Mouse (Mus musculus): ENCODE measurements around the gene Dglucy. TPM values are rescaled to one million over a fixed set of nuclear protein-coding genes. Genes with fewer than 3 reads are reported as not detected.

Dglucy gene
- polyA plus RNA-seq, 1 experiment from 2014 or later: 2.8 TPM

DNA sequence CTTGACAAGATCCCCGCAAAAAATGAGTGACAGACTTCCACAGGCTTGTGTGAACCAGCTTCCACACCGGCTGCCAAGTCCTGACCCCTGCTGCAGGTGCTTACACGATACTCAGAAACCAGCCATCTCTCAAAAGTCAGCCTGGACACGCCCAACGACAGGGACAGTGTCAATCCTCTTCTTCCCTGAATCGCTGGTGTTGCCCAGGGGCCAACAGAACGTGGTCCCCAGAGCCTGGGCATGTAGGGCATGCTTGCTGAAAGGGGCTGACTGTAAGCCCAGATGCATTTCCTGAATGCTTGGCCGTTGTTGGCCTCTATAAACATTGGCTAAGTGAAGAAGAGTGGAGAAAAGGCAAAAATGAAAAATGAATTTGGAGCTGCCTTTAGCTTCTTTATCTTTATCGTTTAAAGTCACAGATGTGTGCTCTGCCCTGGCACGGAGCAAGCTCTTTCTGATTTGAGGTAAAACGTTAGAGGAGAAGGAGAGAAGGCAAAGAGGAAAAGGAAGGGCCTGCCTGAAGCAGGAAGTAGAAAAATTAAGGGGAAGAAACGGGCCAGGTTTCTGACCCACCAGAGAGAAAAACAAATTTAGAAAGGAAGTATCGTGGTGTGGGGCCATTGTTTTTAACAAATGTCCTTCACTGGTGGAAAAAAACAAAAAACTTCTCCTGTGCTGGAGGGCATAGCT lies 14.4 kb upstream of the Dglucy start:
- DNase-seq (ENCODE audit: low spot score) (no peak), ATAC-seq (ENCODE audit: low FRiP score, low TSS enrichment) (no peak)
- no peak overlapping the region for H3K4me3 ChIP-seq (ENCODE audit: low read depth, low read length)
- no peak overlapping the region for H3K4me2 ChIP-seq (replicated peaks; ENCODE audit: low read depth)
- H3K9ac ChIP-seq (ENCODE audit: low read length): no peak overlapping the region
- TF ChIP-seq CTCF (IDR thresholded peaks at IDR 0.05; ENCODE audit: low read depth) (no peak), EP300 (optimal IDR thresholded peaks at IDR 0.05) (no peak)
- no peaks in the 10 kb centered on the region for H3K4me1 ChIP-seq (replicated peaks; ENCODE audit: control insufficient read depth, insufficient read depth)
- no peak overlapping the region for H3K27ac ChIP-seq (replicated peaks)
- H3K36me3 ChIP-seq (ENCODE audit: control insufficient read depth, insufficient read depth, low read length): no peaks in the 10 kb centered on the region
- 34% methylated on average over 13 of the region's 13 CpGs for WGBS
- no peaks in the 10 kb centered on the region for H3K27me3 ChIP-seq (ENCODE audit: control insufficient read depth, insufficient read depth, low read length)
- no peaks in the 10 kb centered on the region for H3K9me3 ChIP-seq (ENCODE audit: control insufficient read depth, low read length)

DNA sequence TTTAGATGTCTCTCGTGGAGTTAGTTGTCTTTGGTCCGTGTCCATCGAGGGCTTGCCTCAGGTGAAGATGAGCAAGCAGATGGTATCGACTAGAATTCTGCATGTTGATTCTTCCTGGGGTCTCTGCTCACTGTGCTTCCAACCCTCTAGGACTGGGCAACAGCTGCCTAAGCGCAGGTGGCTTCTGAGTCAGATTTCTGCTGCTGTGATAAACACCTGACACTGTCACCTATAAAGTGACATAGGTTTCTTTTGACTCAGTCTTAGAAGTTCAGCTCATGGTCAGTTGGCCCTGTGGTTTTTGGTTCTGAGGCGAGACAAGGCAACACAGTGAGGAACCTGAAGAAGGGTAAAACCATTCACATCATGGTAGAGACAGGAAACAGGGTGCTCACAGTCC lies 9.0 kb upstream of the Dglucy start:
- no peak for TF ChIP-seq EP300 (optimal IDR thresholded peaks at IDR 0.05)
- no peak for TF ChIP-seq CTCF (IDR thresholded peaks at IDR 0.05; ENCODE audit: low read depth)
- Histone ChIP-seq H3K4me2 (replicated peaks; ENCODE audit: low read depth) (no peak overlapping the region), H3K9me3 (ENCODE audit: control insufficient read depth, low read length) (no peaks in the 10 kb centered on the region), H3K36me3 (ENCODE audit: control insufficient read depth, insufficient read depth, low read length) (no peaks in the 10 kb centered on the region), H3K4me1 (replicated peaks; ENCODE audit: control insufficient read depth, insufficient read depth) (no peaks in the 10 kb centered on the region), H3K9ac (ENCODE audit: low read length) (no peak overlapping the region), H3K27ac (replicated peaks) (no peak overlapping the region), H3K27me3 (ENCODE audit: control insufficient read depth, insufficient read depth, low read length) (no peaks in the 10 kb centered on the region), H3K4me3 (ENCODE audit: low read depth, low read length) (no peak overlapping the region)
- DNase-seq (ENCODE audit: low spot score) (no peak), ATAC-seq (ENCODE audit: low FRiP score, low TSS enrichment) (no peak)
- WGBS: 91% methylated on average over 6 of the region's 6 CpGs

DNA sequence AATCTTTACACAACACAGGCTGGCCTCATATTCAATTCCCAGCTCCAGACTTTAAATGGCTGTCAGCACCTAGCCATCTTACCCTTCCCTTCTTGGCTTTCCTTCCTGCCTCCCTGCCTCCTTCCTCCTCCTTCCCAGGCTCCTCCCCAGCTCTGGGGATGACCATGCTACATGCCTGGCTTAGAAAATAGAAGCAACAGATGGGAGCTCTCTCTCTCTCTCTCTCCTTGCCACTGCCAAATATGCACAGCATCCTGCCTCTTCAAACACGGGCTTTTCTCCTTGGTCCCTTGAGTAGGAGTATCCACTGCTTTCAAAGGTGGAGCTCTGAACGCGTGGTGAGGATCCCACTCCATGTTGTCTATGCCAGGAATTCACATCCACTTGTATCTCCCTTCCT lies 8.1 kb upstream of the Dglucy start:
- Histone ChIP-seq H3K36me3 (ENCODE audit: control insufficient read depth, insufficient read depth, low read length) (no peaks in the 10 kb centered on the region), H3K4me1 (replicated peaks; ENCODE audit: control insufficient read depth, insufficient read depth) (no peaks in the 10 kb centered on the region), H3K27me3 (ENCODE audit: control insufficient read depth, insufficient read depth, low read length) (no peaks in the 10 kb centered on the region), H3K4me2 (replicated peaks; ENCODE audit: low read depth) (no peak overlapping the region), H3K27ac (replicated peaks) (no peak overlapping the region), H3K9ac (ENCODE audit: low read length) (no peak overlapping the region), H3K9me3 (ENCODE audit: control insufficient read depth, low read length) (no peaks in the 10 kb centered on the region), H3K4me3 (ENCODE audit: low read depth, low read length) (no peak overlapping the region)
- ATAC-seq (ENCODE audit: low FRiP score, low TSS enrichment): no peak
- TF ChIP-seq EP300 (optimal IDR thresholded peaks at IDR 0.05) (no peak), CTCF (IDR thresholded peaks at IDR 0.05; ENCODE audit: low read depth) (no peak)
- DNase-seq (ENCODE audit: low spot score): no peak
- 57% methylated on average over 3 of the region's 3 CpGs for WGBS

DNA sequence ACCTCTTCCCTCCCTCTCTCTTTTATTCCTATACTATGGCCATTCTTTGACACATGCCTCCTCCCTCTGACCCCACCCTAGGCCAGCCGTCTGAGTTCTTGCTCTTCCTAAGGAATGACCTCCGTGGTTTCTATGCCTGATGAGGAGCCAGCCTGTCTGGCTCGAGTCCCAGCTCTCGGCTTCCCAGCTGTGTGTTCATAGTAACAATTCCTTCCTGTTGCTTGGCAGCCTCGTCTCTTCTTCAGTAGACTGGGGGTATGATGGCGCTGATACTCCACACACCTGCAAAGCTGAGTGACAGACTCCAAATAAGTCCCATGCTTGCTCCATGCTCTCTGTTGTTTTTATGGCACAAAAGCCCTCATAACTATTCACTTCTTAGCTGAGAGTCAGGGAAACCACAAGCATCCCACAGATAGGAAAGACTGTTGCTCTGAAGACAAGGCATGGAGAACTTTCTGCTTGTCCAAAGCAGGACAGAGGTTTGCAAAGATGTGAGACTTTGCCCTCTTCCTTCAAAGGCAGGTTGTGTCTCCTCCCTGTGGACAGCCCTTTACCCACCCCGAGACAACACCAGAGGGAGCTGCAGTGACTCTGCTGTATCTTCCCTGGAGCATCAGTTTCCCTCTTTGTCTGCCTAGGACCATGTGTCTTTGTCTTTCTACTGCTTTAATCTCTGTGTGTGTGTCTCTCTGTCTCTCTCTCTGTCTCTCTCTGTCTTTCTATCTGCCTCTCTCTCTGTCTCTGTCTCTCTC lies 6.5 kb upstream of the Dglucy start:
- no peaks in the 10 kb centered on the region for H3K9me3 ChIP-seq (ENCODE audit: control insufficient read depth, low read length)
- H3K27ac ChIP-seq (replicated peaks): no peak overlapping the region
- TF ChIP-seq EP300 (optimal IDR thresholded peaks at IDR 0.05) (no peak), CTCF (IDR thresholded peaks at IDR 0.05; ENCODE audit: low read depth) (peak; percentile 55)
- no peak overlapping the region for H3K4me3 ChIP-seq (ENCODE audit: low read depth, low read length)
- no peak overlapping the region for H3K4me2 ChIP-seq (replicated peaks; ENCODE audit: low read depth)
- 12% methylated on average over 7 of the region's 7 CpGs for WGBS
- no peaks in the 10 kb centered on the region for H3K4me1 ChIP-seq (replicated peaks; ENCODE audit: control insufficient read depth, insufficient read depth)
- H3K9ac ChIP-seq (ENCODE audit: low read length): no peak overlapping the region
- H3K27me3 ChIP-seq (ENCODE audit: control insufficient read depth, insufficient read depth, low read length): no peaks in the 10 kb centered on the region
- ATAC-seq (ENCODE audit: low FRiP score, low TSS enrichment) (no peak), DNase-seq (ENCODE audit: low spot score) (peak; percentile 19)
- no peaks in the 10 kb centered on the region for H3K36me3 ChIP-seq (ENCODE audit: control insufficient read depth, insufficient read depth, low read length)

- H3K4me2 ChIP-seq (replicated peaks; ENCODE audit: low read depth): no peak overlapping the region
- TF ChIP-seq CTCF (IDR thresholded peaks at IDR 0.05; ENCODE audit: low read depth) (no peak), EP300 (optimal IDR thresholded peaks at IDR 0.05) (no peak)
- H3K27me3 ChIP-seq (ENCODE audit: control insufficient read depth, insufficient read depth, low read length): no peaks in the 10 kb centered on the region
- WGBS: 71% methylated on average over 7 of the region's 7 CpGs
- no peak overlapping the region for H3K9ac ChIP-seq (ENCODE audit: low read length)
- H3K4me3 ChIP-seq (ENCODE audit: low read depth, low read length): no peak overlapping the region
- ATAC-seq (ENCODE audit: low FRiP score, low TSS enrichment): no peak
- H3K36me3 ChIP-seq (ENCODE audit: control insufficient read depth, insufficient read depth, low read length): no peaks in the 10 kb centered on the region
- H3K9me3 ChIP-seq (ENCODE audit: control insufficient read depth, low read length): no peaks in the 10 kb centered on the region
- no peak for DNase-seq (ENCODE audit: low spot score)
- 0 out of 2 replicates have a peak, but pooled peaks cover 2% of the 10 kb centered on the region for H3K4me1 ChIP-seq (replicated peaks; ENCODE audit: control insufficient read depth, insufficient read depth)
- no peak overlapping the region for H3K27ac ChIP-seq (replicated peaks)
Measured at GRCm38 (mm10) chr12:100774756-100775155, 4.1 kb upstream of the Dglucy start.

DNA sequence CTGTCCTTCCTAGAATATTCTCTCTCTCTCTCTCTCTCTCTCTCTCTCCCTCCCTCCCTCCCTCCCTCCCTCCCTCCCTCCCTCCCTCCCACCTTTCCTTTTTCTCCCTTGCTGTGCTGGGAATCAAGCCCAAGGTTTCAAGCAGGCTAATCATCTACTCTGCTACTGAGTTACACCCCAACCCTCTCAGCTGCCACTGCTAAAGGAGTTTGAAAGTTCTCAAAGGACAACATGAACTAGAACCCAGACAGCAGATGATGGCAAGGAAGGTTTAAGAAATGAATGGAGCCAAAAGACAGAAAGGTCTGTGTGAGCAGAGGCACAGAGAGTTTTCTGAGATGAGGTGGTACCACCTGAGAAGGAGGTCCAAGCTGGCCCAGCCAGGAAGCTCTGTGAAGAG lies 3.6 kb upstream of the Dglucy start:
- H3K36me3 ChIP-seq (ENCODE audit: control insufficient read depth, insufficient read depth, low read length): no peaks in the 10 kb centered on the region
- 0 out of 2 replicates have a peak, but pooled peaks cover 3% of the 10 kb centered on the region for H3K4me1 ChIP-seq (replicated peaks; ENCODE audit: control insufficient read depth, insufficient read depth)
- no peak overlapping the region for H3K4me3 ChIP-seq (ENCODE audit: low read depth, low read length)
- no peak overlapping the region for H3K4me2 ChIP-seq (replicated peaks; ENCODE audit: low read depth)
- no peak for TF ChIP-seq CTCF (IDR thresholded peaks at IDR 0.05; ENCODE audit: low read depth)
- TF ChIP-seq EP300 (optimal IDR thresholded peaks at IDR 0.05): no peak
- ATAC-seq (ENCODE audit: low FRiP score, low TSS enrichment): no peak
- H3K9ac ChIP-seq (ENCODE audit: low read length): no peak overlapping the region
- no peak overlapping the region for H3K27ac ChIP-seq (replicated peaks)
- no peaks in the 10 kb centered on the region for H3K27me3 ChIP-seq (ENCODE audit: control insufficient read depth, insufficient read depth, low read length)
- H3K9me3 ChIP-seq (ENCODE audit: control insufficient read depth, low read length): no peaks in the 10 kb centered on the region
- no peak for DNase-seq (ENCODE audit: low spot score)

All from stomach, postnatal 0 days (tissue).